Mouse (Mus musculus) neural tube, embryonic 14.5 days (tissue): Measurements from ENCODE around the gene Supt3. TPM values are rescaled to one million over a fixed set of nuclear protein-coding genes. Genes with fewer than 3 reads are reported as not detected.

Experiments used
- ATAC-seq: fragments of 200-750 bp; cut with Nextera tagmentation; 2 replicates; pipeline ENCODE4 v1.8.0; 2017; ENCODE audit warnings: low read depth, mild to moderate bottlenecking, moderate TSS enrichment, moderate library complexity
- H3K27ac ChIP-seq: fragments of 300-500 bp; sonication (generic); 2 replicates; pipeline ENCODE4 v1.5.1; 2014; ENCODE audit warnings: low read depth, mild to moderate bottlenecking, control low read depth, low read length, moderate library complexity, mixed read lengths
- H3K27me3 ChIP-seq: fragments of 300-500 bp; sonication (generic); 2 replicates; pipeline ENCODE4 v1.6.1; 2014; ENCODE audit warnings: low read length; ENCODE audit not compliant: control insufficient read depth, insufficient read depth
- H3K36me3 ChIP-seq: fragments of 300-500 bp; sonication (generic); 2 replicates; pipeline ENCODE4 v1.6.1; 2014; ENCODE audit warnings: low read length, mixed read lengths; ENCODE audit not compliant: control insufficient read depth, insufficient read depth
- H3K4me1 ChIP-seq: fragments of 300-500 bp; sonication (generic); 2 replicates; pipeline ENCODE4 v1.6.1; 2014; ENCODE audit warnings: low read length; ENCODE audit not compliant: control insufficient read depth, insufficient read depth
- H3K4me2 ChIP-seq: fragments of 300-500 bp; sonication (generic); 2 replicates; pipeline ENCODE4 v1.6.1; 2014; ENCODE audit warnings: mild to moderate bottlenecking, low read depth, low read length, control low read depth
- H3K4me3 ChIP-seq: fragments of 300-500 bp; sonication (generic); 2 replicates; pipeline ENCODE4 v1.5.1; 2014; ENCODE audit warnings: low read depth, low read length, control low read depth, mixed read lengths
- H3K9ac ChIP-seq: fragments of 300-500 bp; sonication (generic); replicated peaks from 2 replicates; pipeline ENCODE4 v1.6.1; 2014; ENCODE audit warnings: low read depth, mild to moderate bottlenecking, control low read depth, low read length, mixed read lengths
- H3K9me3 ChIP-seq: fragments of 300-500 bp; sonication (generic); 2 replicates; pipeline ENCODE4 v1.6.1; 2016; ENCODE audit warnings: low read length; ENCODE audit not compliant: control insufficient read depth
- WGBS: fragments of 180-500 bp; shearing (Covaris S2); extraction: QIAGEN DNeasy Blood & Tissue Kit; methylation state at CpG from one replicate; pipeline ENCODE4 v1.1.7; 2014; 5-methylcytosine and 5-hydroxymethylcytosine counted together
- polyA plus RNA-seq: library from polyadenylated mRNA; unstranded; fragments of >200 nt; fragmentation: Nextera tagmentation; extraction: Ambion mirVana; gene quantifications from 2 replicates; pipeline ENCODE4 v1.2.1, GENCODE M21; 2014

The Supt3 gene
- polyA plus RNA-seq, 1 experiment from 2014 or later: 27.5 TPM

DNA sequence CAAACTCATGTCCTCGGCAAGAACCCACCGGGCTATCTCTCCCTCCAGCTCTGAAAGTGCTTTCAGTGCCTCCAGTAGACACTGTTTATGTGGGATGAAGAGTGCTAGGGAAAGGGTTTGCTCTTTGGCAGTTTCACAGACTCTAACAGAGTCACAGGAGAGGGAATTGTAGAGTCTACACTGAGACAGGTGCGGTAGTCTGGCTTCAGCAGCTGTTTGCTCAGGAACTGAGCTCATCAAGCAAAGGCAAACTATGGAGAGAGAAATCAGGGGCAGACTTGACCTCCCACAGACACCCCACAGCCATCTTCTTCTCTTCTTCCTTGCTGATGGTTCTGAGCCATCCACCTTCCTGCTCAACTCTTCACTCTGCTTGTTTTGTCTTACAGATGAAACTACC, 193.3 kb downstream of the Supt3 start:
- no peak for ATAC-seq
- WGBS: 94% methylated on average over 3 of the region's 3 CpGs
- Histone ChIP-seq H3K27ac (no peak overlapping the region), H3K9me3 (no peaks in the 10 kb centered on the region), H3K4me1 (no peaks in the 10 kb centered on the region), H3K4me3 (no peak overlapping the region), H3K9ac (no peak overlapping the region), H3K36me3 (no peaks in the 10 kb centered on the region), H3K27me3 (no peaks in the 10 kb centered on the region), H3K4me2 (no peak overlapping the region)

DNA sequence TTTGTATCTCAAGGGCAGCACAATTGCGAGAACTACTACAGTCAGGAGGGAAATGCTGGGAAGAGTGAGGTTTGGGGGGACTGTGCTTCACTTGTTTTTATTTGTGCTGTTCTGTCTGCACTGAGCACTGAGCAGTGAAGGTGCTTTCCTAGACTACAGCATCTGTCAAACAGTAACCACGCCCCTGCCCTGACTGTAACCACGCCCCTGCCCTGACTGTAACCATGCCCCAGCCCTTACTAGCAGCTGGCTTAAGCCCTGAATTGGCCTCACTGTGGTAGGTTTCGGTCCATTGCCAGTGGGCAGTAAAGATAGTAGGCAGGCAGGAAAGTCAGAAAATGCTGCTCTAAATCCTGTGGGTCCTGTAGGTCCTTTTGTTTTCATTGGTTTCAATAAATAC, 196.5 kb downstream of the Supt3 start:
- Histone ChIP-seq H3K36me3 (no peaks in the 10 kb centered on the region), H3K9ac (no peak overlapping the region), H3K4me2 (no peak overlapping the region), H3K9me3 (no peaks in the 10 kb centered on the region), H3K27me3 (no peaks in the 10 kb centered on the region), H3K27ac (no peak overlapping the region), H3K4me1 (no peaks in the 10 kb centered on the region), H3K4me3 (no peak overlapping the region)
- WGBS: 60% methylated on average over 4 of the region's 4 CpGs
- ATAC-seq: no peak

DNA sequence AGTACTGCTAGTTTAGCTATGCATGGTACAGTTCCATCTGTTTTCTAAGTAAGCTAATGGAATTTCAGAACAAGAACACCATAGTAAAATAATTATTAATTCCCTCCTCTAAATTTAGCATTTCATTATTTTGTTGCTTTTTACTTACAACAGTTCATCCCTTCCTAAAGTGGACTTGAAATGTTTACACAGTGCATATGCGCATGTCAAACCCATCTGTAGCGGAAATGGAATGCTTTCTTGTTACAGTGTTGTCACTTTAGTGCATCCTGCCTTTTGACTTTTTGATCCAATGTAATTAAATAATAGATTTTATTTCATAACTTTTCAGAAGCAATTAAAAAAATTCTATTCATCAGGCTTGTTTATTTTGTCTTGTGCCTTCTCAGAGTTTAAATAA, 200.7 kb downstream of the Supt3 start:
- Histone ChIP-seq H3K4me2 (no peak overlapping the region), H3K9me3 (no peaks in the 10 kb centered on the region), H3K9ac (no peak overlapping the region), H3K36me3 (no peaks in the 10 kb centered on the region), H3K27me3 (no peaks in the 10 kb centered on the region), H3K4me3 (no peak overlapping the region), H3K27ac (no peak overlapping the region), H3K4me1 (no peaks in the 10 kb centered on the region)
- no peak for ATAC-seq
- 95% methylated on average over 2 of the region's 2 CpGs for WGBS

DNA sequence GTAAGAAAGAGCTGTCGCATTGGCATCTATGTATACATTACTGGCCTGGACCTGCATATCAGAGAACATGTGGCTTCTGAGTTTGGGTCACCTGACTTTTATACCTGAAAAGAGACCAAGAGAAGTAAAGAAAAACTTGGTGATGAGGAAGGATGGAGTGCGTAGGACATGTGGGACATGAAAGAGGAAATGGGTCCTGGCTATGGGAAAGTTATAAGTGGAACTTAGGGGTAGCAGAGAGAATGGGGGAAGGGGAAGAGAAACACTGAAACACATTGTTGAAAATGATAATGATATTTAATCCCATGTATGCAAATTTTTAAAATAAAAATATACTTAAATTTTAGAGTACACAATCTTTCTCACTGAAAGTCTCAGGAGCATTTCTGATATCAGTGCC, 211.0 kb downstream of the Supt3 start:
- H3K27ac ChIP-seq: no peak overlapping the region
- H3K4me2 ChIP-seq: no peak overlapping the region
- H3K9ac ChIP-seq: no peak overlapping the region
- no peaks in the 10 kb centered on the region for H3K4me1 ChIP-seq
- H3K36me3 ChIP-seq: no peaks in the 10 kb centered on the region
- no peaks in the 10 kb centered on the region for H3K27me3 ChIP-seq
- no peak for ATAC-seq
- 96% methylated on average over 2 of the region's 2 CpGs for WGBS
- no peaks in the 10 kb centered on the region for H3K9me3 ChIP-seq
- H3K4me3 ChIP-seq: no peak overlapping the region

DNA sequence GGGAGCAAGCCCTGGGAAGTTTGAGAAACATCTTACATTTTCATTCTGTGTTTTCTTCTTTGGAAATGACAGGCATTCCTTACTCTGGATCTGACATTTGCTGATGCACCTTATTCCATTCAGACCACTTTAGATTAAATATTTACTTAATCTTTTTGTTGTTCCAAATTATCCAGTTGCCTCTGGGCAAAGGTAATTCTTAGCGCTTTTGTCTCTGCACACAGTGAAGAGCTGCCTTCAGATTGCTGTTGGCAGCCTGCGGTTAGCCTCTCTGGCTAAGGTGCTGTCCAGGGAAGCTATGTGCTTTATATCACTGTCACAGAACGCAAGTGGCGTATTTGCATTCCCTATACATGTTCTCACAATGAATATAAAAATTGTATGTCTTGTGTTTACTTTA, 226.4 kb downstream of the Supt3 start:
- no peaks in the 10 kb centered on the region for H3K27me3 ChIP-seq
- no peaks in the 10 kb centered on the region for H3K9me3 ChIP-seq
- no peaks in the 10 kb centered on the region for H3K4me1 ChIP-seq
- no peak overlapping the region for H3K4me3 ChIP-seq
- H3K9ac ChIP-seq: no peak overlapping the region
- H3K27ac ChIP-seq: no peak overlapping the region
- H3K36me3 ChIP-seq: no peaks in the 10 kb centered on the region
- no peak overlapping the region for H3K4me2 ChIP-seq
- no peak for ATAC-seq
- whole genome bisulfite sequencing: 87% methylated on average over 4 of the region's 4 CpGs

DNA sequence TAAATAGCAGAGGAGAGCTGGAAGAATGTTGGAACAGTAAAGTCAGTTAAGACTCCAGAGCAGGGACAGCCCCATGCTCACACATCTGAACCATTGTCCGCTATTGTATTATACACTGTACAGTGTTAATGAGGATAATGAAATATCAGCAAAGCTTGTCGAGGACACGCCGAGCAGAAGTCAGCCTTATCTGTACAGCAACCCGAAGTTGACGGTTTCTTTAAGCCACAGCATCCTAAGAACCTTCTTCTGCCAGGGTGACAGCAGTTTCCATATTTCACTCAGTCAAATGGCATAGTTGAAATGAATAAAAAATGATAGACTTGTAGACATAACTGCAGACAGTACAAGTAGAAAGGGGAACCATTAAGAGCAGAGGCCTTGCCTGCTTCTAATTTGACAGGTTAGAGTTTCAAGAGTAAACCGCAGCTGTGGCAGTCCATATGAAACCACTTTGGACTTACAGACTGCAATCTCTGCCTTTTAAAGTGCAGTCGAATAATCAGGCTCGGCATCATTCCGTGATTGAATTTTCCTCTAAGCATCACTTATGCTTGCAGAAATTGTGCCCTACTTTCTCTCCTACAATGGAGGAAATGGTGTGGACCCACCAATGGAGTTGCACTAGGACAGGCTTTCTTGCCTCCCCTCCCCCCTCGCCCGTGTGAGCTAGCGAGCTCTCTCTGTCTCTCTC, 227.7 kb downstream of the Supt3 start:
- ATAC-seq: no peak
- H3K9me3 ChIP-seq: no peaks in the 10 kb centered on the region
- 91% methylated on average over 13 of the region's 13 CpGs for WGBS
- no peaks in the 10 kb centered on the region for H3K4me1 ChIP-seq
- no peak overlapping the region for H3K4me2 ChIP-seq
- H3K27me3 ChIP-seq: no peaks in the 10 kb centered on the region
- no peaks in the 10 kb centered on the region for H3K36me3 ChIP-seq
- H3K4me3 ChIP-seq: no peak overlapping the region
- H3K9ac ChIP-seq: no peak overlapping the region
- no peak overlapping the region for H3K27ac ChIP-seq

DNA sequence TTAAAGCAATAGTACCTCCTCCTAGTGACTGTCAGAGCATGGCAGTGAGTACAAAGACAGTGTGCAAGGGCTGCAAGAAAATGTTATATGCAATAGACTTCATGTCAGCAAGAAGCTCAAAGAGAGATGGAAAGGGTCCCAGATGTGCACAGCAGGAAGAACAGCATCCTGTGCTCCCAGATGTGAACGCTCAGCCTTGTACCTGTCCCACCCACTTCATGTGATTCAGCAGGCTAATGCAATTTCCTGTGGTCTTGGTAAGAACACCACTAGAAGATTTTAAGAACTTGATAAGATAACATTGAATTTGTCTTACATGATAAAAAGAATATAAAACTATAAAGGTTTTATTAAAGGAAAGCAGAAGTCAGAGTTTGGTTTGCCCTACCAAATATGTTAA, 230.5 kb downstream of the Supt3 start:
- Histone ChIP-seq H3K9ac (no peak overlapping the region), H3K4me2 (no peak overlapping the region), H3K9me3 (no peaks in the 10 kb centered on the region), H3K4me1 (no peaks in the 10 kb centered on the region), H3K27me3 (no peaks in the 10 kb centered on the region), H3K36me3 (no peaks in the 10 kb centered on the region), H3K4me3 (no peak overlapping the region), H3K27ac (no peak overlapping the region)
- 67% methylated on average over 1 of the region's 1 CpGs for WGBS
- ATAC-seq: no peak

DNA sequence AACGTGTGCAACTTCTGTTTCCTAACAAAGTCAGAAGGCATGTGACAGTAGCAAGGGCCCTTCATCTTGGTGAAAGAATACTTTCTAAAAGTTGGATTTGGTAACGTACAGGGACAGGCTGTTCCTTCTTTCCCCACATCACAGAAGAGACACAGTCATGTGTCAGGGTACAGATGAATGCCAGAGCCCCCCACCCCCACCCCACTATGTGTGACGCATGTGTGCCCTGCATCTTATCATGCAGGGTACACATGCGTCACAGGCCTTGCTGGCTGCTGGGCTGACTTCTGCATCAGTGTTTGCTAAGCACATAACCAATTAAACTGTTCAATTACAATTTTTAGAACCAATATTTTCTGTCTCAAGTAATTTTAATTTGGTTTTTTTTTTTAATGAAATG, 231.7 kb downstream of the Supt3 start:
- Histone ChIP-seq H3K4me2 (no peak overlapping the region), H3K9ac (no peak overlapping the region), H3K4me1 (no peaks in the 10 kb centered on the region), H3K9me3 (no peaks in the 10 kb centered on the region), H3K27me3 (no peaks in the 10 kb centered on the region), H3K27ac (no peak overlapping the region), H3K4me3 (no peak overlapping the region), H3K36me3 (no peaks in the 10 kb centered on the region)
- no peak for ATAC-seq
- 79% methylated on average over 4 of the region's 4 CpGs for WGBS

DNA sequence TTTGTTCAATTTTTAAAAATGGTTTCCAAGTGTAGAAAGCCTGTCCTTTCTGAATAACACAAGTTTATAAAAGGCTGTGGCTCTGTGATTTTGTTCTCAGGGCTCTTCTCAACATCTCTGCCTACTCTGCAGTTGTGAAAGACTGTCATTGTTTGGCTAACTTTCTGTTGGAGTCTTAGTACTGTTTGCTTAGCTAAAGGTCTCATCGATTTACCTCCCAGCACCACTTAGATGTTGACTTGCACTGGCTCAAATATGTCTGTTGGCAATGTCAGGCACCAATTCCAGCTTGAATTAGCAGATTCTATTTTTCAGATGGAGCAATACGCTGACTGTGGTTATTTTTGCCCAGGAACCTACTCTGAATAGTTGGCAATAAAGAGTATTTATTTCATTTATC, 233.5 kb downstream of the Supt3 start:
- no peak overlapping the region for H3K4me3 ChIP-seq
- H3K4me1 ChIP-seq: no peaks in the 10 kb centered on the region
- no peak overlapping the region for H3K4me2 ChIP-seq
- H3K9me3 ChIP-seq: no peaks in the 10 kb centered on the region
- no peak overlapping the region for H3K27ac ChIP-seq
- H3K27me3 ChIP-seq: no peaks in the 10 kb centered on the region
- no peak overlapping the region for H3K9ac ChIP-seq
- no peaks in the 10 kb centered on the region for H3K36me3 ChIP-seq
- 91% methylated on average over 2 of the region's 2 CpGs for WGBS
- ATAC-seq: no peak
